Mouse (Mus musculus) limb, embryonic 15.5 days (tissue): ENCODE data around the gene Spem2. TPM values are rescaled to one million over a fixed set of nuclear protein-coding genes. Genes with fewer than 3 reads are reported as not detected.

ENCODE experiments used
- ATAC-seq: fragments of 200-750 bp; cut with Nextera tagmentation; 2 replicates; pipeline ENCODE4 v1.8.0; 2017; ENCODE audit warnings: low read depth, moderate TSS enrichment; ENCODE audit not compliant: insufficient number of reproducible peaks, low FRiP score, low TSS enrichment
- H3K27ac ChIP-seq: fragments of 300-500 bp; sonication (generic); 2 replicates; pipeline ENCODE4 v1.5.1; 2015; ENCODE audit warnings: moderate library complexity, mild to moderate bottlenecking, inconsistent platforms
- H3K27me3 ChIP-seq: fragments of 300-500 bp; sonication (generic); 2 replicates; pipeline ENCODE4 v1.6.1; 2015; ENCODE audit warnings: inconsistent platforms
- H3K36me3 ChIP-seq: fragments of 300-500 bp; sonication (generic); 2 replicates; pipeline ENCODE4 v1.6.1; 2015; ENCODE audit warnings: inconsistent platforms
- H3K4me1 ChIP-seq: fragments of 300-500 bp; sonication (generic); 2 replicates; pipeline ENCODE4 v1.6.1; 2015; ENCODE audit warnings: inconsistent platforms
- H3K4me2 ChIP-seq: fragments of 300-500 bp; sonication (generic); 2 replicates; pipeline ENCODE4 v1.6.1; 2015; ENCODE audit warnings: mild to moderate bottlenecking, inconsistent platforms
- H3K4me3 ChIP-seq: fragments of 300-500 bp; sonication (generic); 2 replicates; pipeline ENCODE4 v1.5.1; 2015; ENCODE audit warnings: mild to moderate bottlenecking, inconsistent platforms
- H3K9ac ChIP-seq: fragments of 300-500 bp; sonication (generic); 2 replicates; pipeline ENCODE4 v1.6.1; 2015; ENCODE audit warnings: inconsistent platforms
- H3K9me3 ChIP-seq: fragments of 300-500 bp; sonication (generic); 2 replicates; pipeline ENCODE4 v1.6.1; 2016; ENCODE audit warnings: inconsistent platforms
- WGBS: fragments of 180-500 bp; shearing (Covaris S2); methylation state at CpG from one replicate; pipeline ENCODE4 v1.1.7; 2015; 5-methylcytosine and 5-hydroxymethylcytosine counted together
- polyA plus RNA-seq: library from polyadenylated mRNA; unstranded; fragments of >200 nt; fragmentation: Nextera tagmentation; extraction: Ambion mirVana; gene quantifications from 2 replicates; pipeline ENCODE4 v1.2.1, GENCODE M21; 2015

The Spem2 gene
- polyA plus RNA-seq, 1 experiment from 2014 or later = not detected

GRCm38 (mm10) chr11:69833554-69833953, 15.3 kb upstream of the Spem2 start:
- Histone ChIP-seq H3K27ac (no peak overlapping the region), H3K9me3 (no peaks in the 10 kb centered on the region), H3K4me2 (peak overlapping the region; percentile 89), H3K36me3 (peaks cover 20% of the 10 kb centered on the region), H3K4me3 (peak overlapping the region; percentile 45), H3K9ac (peak overlapping the region; percentile 50; the same call in 1 of the 2 replicates), H3K27me3 (no peaks in the 10 kb centered on the region), H3K4me1 (peaks cover 37% of the 10 kb centered on the region)
- ATAC-seq = no peak
- 54% methylated on average over 8 of the region's 8 CpGs for WGBS

- Histone ChIP-seq H3K9me3 (no peaks in the 10 kb centered on the region), H3K27ac (no peak overlapping the region), H3K27me3 (no peaks in the 10 kb centered on the region), H3K4me2 (no peak overlapping the region), H3K36me3 (peaks cover 62% of the 10 kb centered on the region), H3K9ac (no peak overlapping the region), H3K4me3 (no peak overlapping the region), H3K4me1 (peaks cover 4% of the 10 kb centered on the region)
- 70% methylated on average over 5 of the region's 5 CpGs for WGBS
- ATAC-seq = no peak
Observed at GRCm38 (mm10) chr11:69828832-69829231, 10.6 kb upstream of the Spem2 start.

- Histone ChIP-seq H3K9ac (no peak overlapping the region), H3K4me1 (no peaks in the 10 kb centered on the region), H3K27me3 (no peaks in the 10 kb centered on the region), H3K27ac (no peak overlapping the region), H3K4me2 (no peak overlapping the region), H3K4me3 (no peak overlapping the region), H3K36me3 (peaks cover 42% of the 10 kb centered on the region), H3K9me3 (no peaks in the 10 kb centered on the region)
- 66% methylated on average over 2 of the region's 2 CpGs for WGBS
- no peak for ATAC-seq
Observed at GRCm38 (mm10) chr11:69823456-69823855, 5.2 kb upstream of the Spem2 start.

- H3K27me3 ChIP-seq = no peaks in the 10 kb centered on the region
- ATAC-seq = no peak
- no peaks in the 10 kb centered on the region for H3K4me1 ChIP-seq
- no peaks in the 10 kb centered on the region for H3K9me3 ChIP-seq
- peaks cover 28% of the 10 kb centered on the region for H3K36me3 ChIP-seq
- no peak within 1 kb of the TSS for H3K4me2 ChIP-seq
- WGBS = 81% methylated on average over 3 of the region's 3 CpGs
- H3K9ac ChIP-seq = no peak within 1 kb of the TSS
- H3K4me3 ChIP-seq = no peak within 1 kb of the TSS
- H3K27ac ChIP-seq = no peak within 1 kb of the TSS
Observed at GRCm38 (mm10) chr11:69822080-69822479, 3.8 kb upstream of the Spem2 start, which contains the start of gene Spem1. TSS of gene Spem1 (minus strand) at chr11:69822180.

GRCm38 (mm10) chr11:69818871-69819270, 606 bp upstream of the Spem2 start:
- Histone ChIP-seq H3K27me3 (no peaks in the 10 kb centered on the region), H3K4me3 (no peak overlapping the region), H3K9ac (no peak overlapping the region), H3K9me3 (no peaks in the 10 kb centered on the region), H3K4me1 (no peaks in the 10 kb centered on the region), H3K4me2 (no peak overlapping the region), H3K36me3 (0 out of 2 replicates have a peak, but pooled peaks cover under 1% of the 10 kb centered on the region), H3K27ac (no peak overlapping the region)
- no peak for ATAC-seq
- 91% methylated on average over 8 of the region's 8 CpGs for WGBS

GRCm38 (mm10) chr11:69816520-69816919, 1.7 kb downstream of the Spem2 start:
- H3K4me1 ChIP-seq = no peaks in the 10 kb centered on the region
- H3K4me2 ChIP-seq = no peak overlapping the region
- WGBS = 89% methylated on average over 12 of the region's 12 CpGs
- H3K9me3 ChIP-seq = no peaks in the 10 kb centered on the region
- ATAC-seq = no peak
- no peak overlapping the region for H3K9ac ChIP-seq
- H3K27me3 ChIP-seq = no peaks in the 10 kb centered on the region
- H3K27ac ChIP-seq = no peak overlapping the region
- H3K4me3 ChIP-seq = no peak overlapping the region
- no peaks in the 10 kb centered on the region for H3K36me3 ChIP-seq

GRCm38 (mm10) chr11:69815155-69815554, 3.1 kb downstream of the Spem2 start, which contains the start of gene Gm39566:
TSS of gene Gm39566 (minus strand) at chr11:69815298.
- no peaks in the 10 kb centered on the region for H3K9me3 ChIP-seq
- no peak for ATAC-seq
- no peaks in the 10 kb centered on the region for H3K36me3 ChIP-seq
- no peak within 1 kb of the TSS for H3K27ac ChIP-seq
- H3K4me1 ChIP-seq = no peaks in the 10 kb centered on the region
- H3K4me2 ChIP-seq = no peak within 1 kb of the TSS
- no peaks in the 10 kb centered on the region for H3K27me3 ChIP-seq
- H3K4me3 ChIP-seq = no peak within 1 kb of the TSS
- H3K9ac ChIP-seq = no peak within 1 kb of the TSS
- WGBS = 62% methylated on average over 10 of the region's 10 CpGs

- Histone ChIP-seq H3K36me3 (no peaks in the 10 kb centered on the region), H3K9ac (no peak overlapping the region), H3K27ac (no peak overlapping the region), H3K4me1 (no peaks in the 10 kb centered on the region; the same call in 1 of the 2 replicates), H3K27me3 (peaks cover 17% of the 10 kb centered on the region), H3K4me3 (no peak overlapping the region), H3K4me2 (no peak overlapping the region), H3K9me3 (no peaks in the 10 kb centered on the region)
- no peak for ATAC-seq
Observed at GRCm38 (mm10) chr11:69810280-69810679, 8.0 kb downstream of the Spem2 start.

GRCm38 (mm10) chr11:69807641-69808040, 10.6 kb downstream of the Spem2 start:
- Histone ChIP-seq H3K4me3 (no peak overlapping the region), H3K27ac (no peak overlapping the region), H3K36me3 (no peaks in the 10 kb centered on the region), H3K9me3 (no peaks in the 10 kb centered on the region), H3K4me2 (no peak overlapping the region), H3K4me1 (peaks cover 25% of the 10 kb centered on the region), H3K9ac (no peak overlapping the region), H3K27me3 (peaks cover 36% of the 10 kb centered on the region)
- WGBS = 81% methylated on average over 2 of the region's 2 CpGs
- no peak for ATAC-seq

GRCm38 (mm10) chr11:69806378-69806777, 11.9 kb downstream of the Spem2 start:
- Histone ChIP-seq H3K9me3 (no peaks in the 10 kb centered on the region), H3K4me3 (no peak overlapping the region), H3K36me3 (no peaks in the 10 kb centered on the region), H3K27me3 (peaks cover 45% of the 10 kb centered on the region), H3K4me1 (peaks cover 38% of the 10 kb centered on the region), H3K9ac (no peak overlapping the region), H3K27ac (no peak overlapping the region), H3K4me2 (no peak overlapping the region)
- ATAC-seq = no peak
- WGBS = 83% methylated on average over 4 of the region's 4 CpGs

GRCm38 (mm10) chr11:69804972-69805909, 13.0 kb downstream of the Spem2 start, which contains the start of gene Tmem102:
TSS of gene Tmem102 (minus strand) at chr11:69805624.
- 12% methylated on average over 29 of the region's 29 CpGs for WGBS
- H3K4me2 ChIP-seq = peak within 1 kb of the TSS; percentile 97
- H3K4me3 ChIP-seq = peak within 1 kb of the TSS; percentile 60
- H3K9me3 ChIP-seq = no peaks in the 10 kb centered on the region
- peaks cover 54% of the 10 kb centered on the region for H3K27me3 ChIP-seq
- H3K9ac ChIP-seq = no peak within 1 kb of the TSS
- no peaks in the 10 kb centered on the region for H3K36me3 ChIP-seq
- peaks cover 49% of the 10 kb centered on the region for H3K4me1 ChIP-seq
- ATAC-seq = no peak
- no peak within 1 kb of the TSS for H3K27ac ChIP-seq

GRCm38 (mm10) chr11:69804652-69804940, 13.7 kb downstream of the Spem2 start:
- Histone ChIP-seq H3K4me3 (peak overlapping the region; percentile 60), H3K27ac (no peak overlapping the region), H3K27me3 (peaks cover 56% of the 10 kb centered on the region), H3K4me1 (peaks cover 56% of the 10 kb centered on the region), H3K4me2 (peak overlapping the region; percentile 97), H3K9ac (no peak overlapping the region), H3K36me3 (no peaks in the 10 kb centered on the region), H3K9me3 (no peaks in the 10 kb centered on the region)
- WGBS = 7% methylated on average over 12 of the region's 12 CpGs
- no peak for ATAC-seq
